Mouse (Mus musculus) lung, postnatal 36 days (tissue): ENCODE data around the gene Cd209a.
"Not testable (repeated sequence)": the region's sequence is repeated elsewhere in the genome, so short reads cannot be mapped to it uniquely, and the experiment has no call there.

Experiments used
- DNase-seq: peaks from one replicate; pipeline ENCODE4 v3.0.0; 2022; ENCODE audit warnings: mixed read lengths

Gene Cd209a

DNA sequence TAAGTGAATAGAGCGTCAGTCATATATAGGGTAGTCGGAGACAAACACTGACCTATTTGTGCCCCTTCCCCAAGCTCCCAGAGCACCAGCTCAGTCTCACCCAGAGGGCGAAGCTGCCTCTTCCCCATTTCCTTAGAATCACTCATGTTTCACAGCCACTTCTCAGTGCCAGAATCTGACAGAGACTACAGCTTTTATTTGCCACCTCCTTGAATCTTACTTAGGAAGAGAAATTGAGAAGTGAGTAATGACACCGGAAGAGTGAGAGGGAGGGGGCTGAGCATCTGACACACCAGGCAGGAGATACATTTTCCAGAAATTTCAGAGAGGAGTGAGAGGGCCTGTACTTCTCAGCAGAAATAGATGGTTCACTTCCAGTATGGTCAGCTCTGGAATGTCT, at the start of gene Cd209a:
Gene Cd209a (minus strand): TSS at position 224 of the 400 bp plus-strand sequence.
- no peak for DNase-seq

DNA sequence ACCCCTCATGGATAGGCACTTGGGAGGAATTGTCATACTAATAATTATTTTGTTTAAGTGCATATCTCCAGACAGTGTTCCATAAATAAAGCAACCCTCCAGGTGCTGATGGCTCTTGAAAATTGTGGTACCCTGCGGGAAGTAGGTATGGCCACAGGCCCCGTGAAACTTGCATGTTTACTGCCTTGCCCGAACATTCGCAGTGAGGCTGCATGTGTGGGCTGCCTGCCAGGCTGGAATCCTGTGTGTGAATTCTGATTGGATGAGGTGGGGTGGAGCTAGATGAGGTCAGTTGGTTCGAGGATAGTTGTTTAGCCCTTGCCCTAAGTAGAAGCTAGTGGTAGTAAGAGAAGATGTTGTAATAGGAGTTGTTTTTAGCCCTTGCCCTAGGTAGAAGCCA, 19.9 kb upstream of the Cd209a start:
- DNase-seq = not testable (repeated sequence)

DNA sequence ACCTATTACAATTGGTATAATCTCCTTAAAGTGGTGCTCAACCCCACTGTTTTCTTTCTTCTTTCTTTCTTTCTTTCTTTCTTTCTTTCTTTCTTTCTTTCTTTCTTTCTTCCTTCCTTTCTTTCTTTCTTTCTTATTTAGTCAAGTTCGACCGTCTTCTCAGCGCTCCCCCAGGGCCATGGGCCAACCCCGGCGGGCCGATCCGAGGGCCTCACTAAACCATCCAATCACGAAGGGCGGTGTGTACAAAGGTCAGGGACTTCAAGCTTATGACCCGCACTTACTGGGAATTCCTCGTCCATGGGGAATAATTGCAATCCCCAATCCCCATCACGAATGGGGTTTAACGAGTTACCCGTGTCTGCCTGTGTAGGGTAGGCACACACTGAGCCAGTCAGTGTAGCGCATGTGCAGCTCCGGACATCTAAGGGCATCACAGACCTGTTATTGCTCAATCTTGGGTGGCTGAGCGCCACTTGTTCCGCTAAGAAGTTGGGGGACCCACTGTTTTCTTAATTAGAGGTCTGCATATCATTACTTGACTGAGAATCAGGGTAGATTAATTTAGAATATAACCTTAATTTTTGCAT, 5.6 kb upstream of the Cd209a start:
- DNase-seq = peak; percentile 25

DNA sequence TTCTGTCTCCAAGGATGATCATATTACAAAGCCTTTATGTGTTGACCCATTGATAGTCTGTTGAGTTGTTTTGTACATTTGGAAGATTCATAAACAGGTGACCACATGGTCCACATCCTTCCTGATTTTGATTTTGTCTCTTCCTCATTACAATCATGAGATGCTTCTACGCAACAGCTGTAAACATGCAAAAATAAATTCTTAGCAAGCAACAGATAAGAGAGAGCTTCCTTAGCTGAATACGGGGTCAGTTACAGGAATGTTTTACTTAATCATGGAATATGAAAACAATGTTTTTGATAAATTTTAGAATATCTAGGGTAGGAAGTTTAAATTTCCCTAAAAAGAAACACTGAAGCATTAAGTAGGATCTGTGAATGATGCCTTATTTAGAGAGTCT, 11.8 kb downstream of the Cd209a start:
- DNase-seq = peak; percentile 17

DNA sequence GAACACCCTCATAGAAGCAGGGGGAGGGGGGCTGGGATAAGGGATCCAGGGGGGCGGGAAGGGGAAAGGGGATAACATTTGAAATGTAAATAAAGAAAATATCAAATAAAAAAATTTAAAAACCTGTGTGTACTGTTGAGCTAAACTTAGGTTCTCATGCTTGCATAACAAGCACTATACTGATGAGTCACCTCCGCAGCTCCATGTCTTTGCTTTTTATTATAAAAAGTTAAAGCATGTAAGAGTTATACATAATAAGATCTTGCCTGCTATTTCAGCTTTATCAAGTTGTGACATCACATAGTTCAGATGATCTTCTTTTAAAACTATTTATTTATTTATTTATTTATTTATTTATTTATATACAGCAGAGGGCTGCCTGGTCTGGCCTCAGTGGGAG, 13.2 kb downstream of the Cd209a start:
- no peak for DNase-seq

DNA sequence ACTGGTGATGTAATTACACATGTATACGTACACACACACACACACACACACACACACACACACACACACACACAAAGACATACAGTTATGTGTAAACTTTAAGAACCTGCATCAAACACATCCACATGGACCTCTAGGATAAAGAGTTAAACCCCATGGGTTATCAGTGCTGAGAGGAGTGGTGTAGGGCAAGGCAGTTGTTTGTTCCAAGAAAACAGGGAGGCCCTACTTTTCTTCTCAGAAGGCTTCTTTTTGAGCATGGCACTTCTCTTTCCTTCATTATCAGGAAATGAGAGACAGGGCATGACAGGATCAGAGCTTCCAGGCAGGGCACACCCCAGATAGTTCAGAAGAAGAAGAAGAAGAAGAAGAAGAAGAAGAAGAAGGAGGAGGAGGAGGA, 14.7 kb downstream of the Cd209a start:
- no peak for DNase-seq

DNA sequence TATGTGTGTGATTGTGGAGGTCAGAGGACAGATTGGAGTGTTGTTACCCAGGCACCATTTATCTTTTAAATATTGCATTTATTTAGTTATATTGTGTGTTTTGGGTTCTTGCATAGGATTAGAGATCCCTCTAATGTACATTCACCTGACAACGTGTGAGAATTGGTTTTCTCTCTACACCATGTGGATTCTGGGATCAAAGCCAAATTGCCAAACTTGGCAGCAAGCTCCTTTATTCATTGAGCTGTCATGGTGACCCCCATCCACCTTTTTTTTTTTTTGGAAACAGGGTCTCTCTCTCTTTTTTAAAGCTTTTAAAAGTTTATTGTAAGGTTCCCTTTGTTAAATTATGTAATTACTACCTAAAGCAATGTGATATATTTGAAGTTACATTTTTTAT, 27.7 kb downstream of the Cd209a start:
- no peak for DNase-seq

DNA sequence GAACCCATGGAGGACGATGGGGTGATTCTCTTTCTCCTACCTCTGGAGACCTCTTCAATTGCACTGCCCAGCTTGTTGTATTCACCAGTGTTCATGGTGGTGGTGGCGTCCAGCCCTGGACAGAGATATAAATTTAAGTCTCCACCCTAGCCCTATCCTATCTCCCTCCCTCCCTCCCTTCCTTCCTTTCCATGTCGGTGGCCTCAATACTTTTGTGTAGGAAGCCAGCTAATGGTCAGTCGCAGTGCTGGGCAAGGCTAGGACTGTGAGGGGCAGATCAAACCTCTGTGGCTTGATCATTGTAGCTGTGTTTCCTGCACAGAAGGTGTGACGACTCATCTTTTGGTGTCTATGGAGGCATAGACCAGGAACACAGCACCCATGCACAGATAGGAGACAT, 28.2 kb downstream of the Cd209a start, which contains the start of gene Clec4g:
Gene Clec4g (minus strand): TSS at position 101 of the 400 bp plus-strand sequence.
- DNase-seq = no peak

DNA sequence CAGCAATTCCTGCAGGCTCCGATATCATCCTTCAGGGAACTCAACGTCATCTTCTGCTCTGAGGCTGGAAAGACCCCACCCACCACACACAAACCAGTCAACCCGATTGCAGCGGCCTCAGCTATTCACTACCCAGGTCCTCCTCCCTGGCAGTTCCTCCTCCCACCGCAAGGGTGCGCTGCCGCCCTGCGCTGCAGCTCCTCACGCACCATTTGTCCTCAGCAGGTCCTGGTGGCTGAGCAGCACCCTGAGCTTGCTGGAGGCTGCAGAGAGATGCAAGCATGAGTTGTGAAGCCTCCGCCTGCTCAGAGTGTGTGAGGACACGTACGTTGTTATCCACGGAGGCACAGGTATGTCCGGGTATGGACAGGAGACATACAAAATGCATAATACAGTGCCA, 30.2 kb downstream of the Cd209a start:
- peak; percentile 82 for DNase-seq

DNA sequence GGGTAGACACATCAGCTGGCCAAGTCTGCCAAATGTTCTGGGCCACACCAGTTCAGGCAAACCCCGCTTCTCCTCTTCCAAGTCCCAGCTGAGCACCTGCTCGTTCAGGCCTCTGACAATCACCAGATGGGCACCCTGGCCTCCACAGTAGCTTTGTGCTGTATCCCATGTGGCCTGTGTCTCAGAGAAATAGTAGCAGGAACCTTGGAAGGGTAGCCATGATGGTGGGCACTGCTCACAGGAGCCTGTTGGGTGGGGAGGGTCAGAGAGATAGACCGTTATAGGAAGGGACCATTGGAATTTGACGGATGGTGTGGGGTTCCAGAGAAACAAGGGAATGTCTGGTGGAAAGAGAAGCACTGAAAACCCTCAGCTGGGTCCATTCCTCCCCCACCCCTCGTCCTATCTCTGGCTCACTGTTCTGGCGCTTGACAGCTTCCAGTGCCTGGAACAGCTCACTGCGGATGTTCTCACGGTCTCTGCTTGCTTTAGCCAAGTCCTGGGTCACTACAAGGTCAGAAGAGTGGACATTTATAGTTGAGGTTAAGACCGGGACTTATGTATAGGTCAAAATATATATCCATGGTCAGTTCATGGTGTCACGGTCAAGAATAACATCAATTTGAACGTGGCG, 31.3 kb downstream of the Cd209a start:
- no peak for DNase-seq

DNA sequence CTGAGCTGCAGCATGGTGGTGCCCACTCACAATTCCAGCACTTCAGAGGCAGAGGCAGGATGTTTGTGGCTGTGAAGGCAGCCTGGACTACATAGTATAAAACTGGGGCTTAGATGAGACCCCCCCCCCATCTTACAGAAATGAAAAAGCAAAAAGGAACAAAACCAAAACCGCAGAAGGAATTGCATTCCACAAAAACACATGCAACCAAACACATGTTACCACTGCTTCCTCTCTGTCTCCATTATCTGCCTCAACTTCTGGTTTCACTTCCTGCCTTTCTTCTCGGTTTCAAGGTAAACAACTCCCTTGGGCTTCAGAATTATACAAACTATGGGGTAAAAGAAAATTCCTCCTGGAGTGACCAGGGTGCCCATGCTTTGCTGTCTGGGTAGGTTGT, 37.1 kb downstream of the Cd209a start:
- DNase-seq = peak; percentile 40

DNA sequence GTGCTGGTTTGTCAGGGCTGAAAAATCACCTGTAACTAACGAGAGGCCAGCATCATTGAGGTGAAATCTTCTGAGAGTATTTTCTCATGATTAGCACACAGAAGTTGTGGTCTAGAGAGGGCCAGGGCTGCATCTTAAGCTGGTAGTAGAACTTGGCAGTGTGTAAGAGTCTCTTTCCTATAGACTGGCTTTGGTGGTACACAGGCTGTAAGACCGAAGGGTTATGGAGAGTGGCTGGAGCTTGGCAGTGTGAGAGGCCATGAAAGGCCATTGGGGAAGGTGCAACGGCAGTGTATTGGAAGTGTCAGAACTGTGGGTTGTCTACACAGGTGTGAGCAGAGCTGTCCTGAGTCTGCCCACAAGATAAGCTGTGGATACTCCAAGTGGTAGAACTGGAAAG, 38.5 kb downstream of the Cd209a start:
- no peak for DNase-seq

DNA sequence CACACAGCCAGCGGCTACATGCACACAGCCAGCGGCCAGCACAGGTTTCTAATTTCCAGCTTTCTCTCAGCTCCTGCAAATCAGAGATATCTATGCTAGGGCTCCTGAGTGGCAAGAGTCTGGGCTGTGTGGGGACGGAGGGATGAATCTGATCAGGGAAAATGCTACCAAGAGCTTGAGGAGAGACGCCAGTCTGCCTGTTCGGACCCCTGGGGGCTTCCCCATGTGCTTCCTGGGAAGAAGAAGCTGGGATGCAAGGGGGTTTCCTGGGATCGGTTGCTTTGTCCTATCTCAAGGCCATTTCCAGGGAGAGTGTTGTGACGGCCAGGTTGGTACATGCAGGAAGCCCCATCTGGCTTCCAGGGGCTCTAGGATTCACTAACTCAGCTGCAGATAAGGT, 41.2 kb downstream of the Cd209a start:
- no peak for DNase-seq

DNA sequence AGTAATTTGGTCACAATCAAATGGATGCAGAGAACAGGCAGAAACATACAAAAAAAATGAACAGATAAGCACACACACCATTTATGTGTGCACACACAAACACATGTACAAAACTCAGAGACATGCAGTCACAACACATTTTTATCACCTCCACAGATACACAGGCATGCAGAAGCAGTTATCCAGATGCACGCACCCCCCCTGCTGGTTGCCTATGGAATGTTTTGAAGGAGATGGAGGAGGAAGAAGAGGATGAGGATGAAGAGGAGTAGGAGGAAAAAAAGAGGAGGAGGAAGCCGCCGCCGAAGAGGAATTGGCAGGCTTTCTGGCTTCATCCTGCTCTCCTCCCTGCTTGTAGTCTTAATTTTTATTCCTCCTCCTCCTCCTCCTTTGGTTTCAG, 43.1 kb downstream of the Cd209a start:
- DNase-seq = peak; percentile 37

DNA sequence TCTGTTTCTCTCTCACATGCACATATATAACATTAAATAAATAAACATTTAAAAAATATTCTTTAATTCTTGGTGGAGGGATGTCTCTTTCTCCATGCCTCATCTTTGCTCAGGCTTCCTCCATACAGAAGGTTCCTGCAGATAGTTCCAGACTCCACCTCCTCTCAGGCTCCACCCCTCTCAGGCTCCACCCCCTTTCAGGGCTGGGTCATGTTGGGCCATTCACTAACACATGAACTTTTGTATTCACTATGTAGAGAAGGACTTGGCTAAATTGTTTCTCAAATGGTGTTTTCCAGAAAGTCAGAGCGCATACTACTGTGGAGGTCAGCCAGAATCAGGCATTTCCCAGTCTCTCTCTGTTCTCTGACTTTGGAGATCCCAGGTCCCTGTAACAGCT, 47.3 kb downstream of the Cd209a start:
- DNase-seq = no peak

DNA sequence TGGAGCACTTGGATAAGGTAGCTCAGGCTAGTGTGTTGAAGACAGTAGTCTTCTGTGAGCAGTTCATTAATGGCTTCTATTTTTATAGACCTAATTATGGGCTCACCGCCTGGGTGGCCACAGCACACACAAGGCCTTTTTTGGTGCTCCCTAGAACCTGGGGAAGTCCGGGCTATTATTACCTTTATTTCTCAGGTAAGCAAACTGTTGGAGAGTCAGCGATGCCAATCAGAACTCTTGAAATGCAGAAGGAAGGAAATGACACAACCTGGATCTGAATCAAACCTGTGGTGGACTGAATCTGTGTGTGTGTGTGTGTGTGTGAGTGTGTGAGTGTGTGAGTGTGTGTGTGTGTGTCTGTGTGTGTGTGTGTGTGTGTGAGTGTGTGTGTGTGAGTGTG, 54.7 kb downstream of the Cd209a start, which contains the start of gene Fcer2a:
Gene Fcer2a (minus strand): TSS at position 55 of the 400 bp plus-strand sequence.
- peak; percentile 24 for DNase-seq
